Mouse (Mus musculus) gonadal fat pad, adult 2 months (tissue): ENCODE results near the gene Slc22a1. TPM values are rescaled to one million over a fixed set of nuclear protein-coding genes. Genes with fewer than 3 reads are reported as not detected.
"Not testable (repeated sequence)": the region's sequence is repeated elsewhere in the genome, so short reads cannot be mapped to it uniquely, and the experiment has no call there.

Experiments
- DNase-seq: peaks from one replicate; pipeline ENCODE4 v3.0.0-alpha.2; 2012; ENCODE audit warnings: low read depth
- polyA plus RNA-seq: library from polyadenylated mRNA; depleted of rRNA; stranded (reverse); fragments of >200 nt; gene quantifications from 2 replicates; pipeline ENCODE4 v1.2.3, GENCODE M21; 2012

Gene Slc22a1
- polyA plus RNA-seq, 1 experiment = 0.73 TPM

DNA sequence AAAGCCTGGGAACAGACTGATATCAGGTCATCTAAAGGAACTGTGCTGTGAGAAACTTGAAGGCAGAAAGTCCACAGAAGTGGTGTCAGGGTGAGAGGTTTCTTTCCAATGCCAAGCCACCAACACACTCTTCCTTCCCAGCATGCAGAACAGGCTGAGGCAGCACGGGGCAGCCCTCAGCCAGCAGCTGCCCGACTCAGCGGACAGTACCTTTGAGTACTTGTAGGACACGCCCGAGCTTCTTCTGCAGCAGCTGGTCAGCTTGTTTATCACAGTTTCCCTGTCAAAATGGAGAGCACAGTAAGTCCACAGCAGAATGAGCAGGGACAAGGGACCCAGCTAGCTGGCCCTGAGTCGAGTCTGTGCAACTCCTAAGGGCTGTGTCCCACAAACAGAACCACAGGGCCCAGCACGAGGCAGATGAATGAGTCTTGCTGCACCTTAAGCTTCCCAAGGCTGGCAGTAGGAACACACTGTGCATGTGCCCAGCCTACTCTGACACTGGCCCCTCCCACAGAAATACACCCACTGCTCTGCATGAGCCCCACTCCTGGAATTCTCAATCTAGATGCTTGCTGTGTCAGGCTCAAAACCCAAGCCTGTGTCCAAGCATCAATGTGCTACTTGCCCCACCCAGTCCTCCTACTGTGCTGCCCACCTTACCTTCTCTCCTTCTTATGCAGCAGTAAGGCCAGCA is 9.4 kb upstream of the Slc22a1 start:
- no peak for DNase-seq

DNA sequence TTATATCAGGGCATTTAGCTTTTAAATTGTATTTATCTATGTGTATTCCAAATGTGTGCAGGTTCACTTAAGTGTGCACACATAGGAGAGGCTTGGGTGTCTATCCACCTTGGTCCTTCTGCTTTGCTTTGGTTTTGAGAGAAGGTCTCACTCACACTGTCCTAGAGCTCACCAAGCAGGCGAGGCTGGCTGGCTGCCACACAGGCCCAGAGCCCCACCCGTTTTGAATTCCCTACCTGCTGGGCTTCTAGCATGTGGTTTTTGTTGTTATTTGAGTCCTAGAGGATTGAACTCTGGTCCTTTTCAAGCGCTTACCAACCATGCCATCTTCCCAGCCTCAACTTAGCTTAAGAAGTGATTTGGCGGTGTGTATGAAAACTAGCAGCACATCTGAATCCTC is 8.8 kb upstream of the Slc22a1 start:
- no peak for DNase-seq

DNA sequence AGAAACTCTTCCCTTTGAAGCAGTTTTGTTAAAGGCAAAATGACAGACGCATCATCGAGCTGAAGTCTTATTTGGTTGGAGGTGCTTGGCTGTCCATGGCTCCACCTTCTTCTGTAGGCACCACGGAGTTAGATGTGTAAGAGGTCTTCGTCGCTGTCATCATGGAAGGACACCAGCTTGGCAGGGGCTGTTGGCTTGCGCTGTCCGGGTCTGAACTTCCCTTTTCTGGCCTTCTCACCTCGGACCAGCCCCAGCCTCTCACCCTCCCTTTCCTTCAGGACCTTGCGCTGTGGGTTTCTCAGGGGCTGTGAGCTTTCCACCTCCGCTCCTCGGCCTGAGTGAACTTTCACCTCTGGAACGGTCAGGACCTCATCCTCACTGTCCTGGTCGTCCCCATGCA is 8.0 kb upstream of the Slc22a1 start:
- DNase-seq = no peak

DNA sequence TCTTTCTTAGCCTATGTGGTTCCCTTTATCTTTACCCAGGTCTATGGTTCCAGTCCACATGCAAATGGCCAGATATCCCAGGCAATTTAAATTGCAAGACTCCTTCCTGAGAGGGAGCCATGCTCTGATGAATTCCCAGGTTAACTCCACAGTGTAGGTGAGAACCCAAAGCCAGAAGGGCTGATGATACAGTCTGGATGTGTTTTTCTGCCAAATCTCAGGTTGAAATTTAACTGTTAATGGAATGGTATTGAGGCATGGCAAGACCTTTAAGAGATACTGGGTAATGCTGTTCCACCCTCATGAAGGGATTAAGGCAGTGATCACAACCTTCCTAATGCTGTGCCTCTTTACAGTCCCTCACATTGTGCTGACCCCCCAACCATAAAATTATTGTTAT is 2.6 kb upstream of the Slc22a1 start:
- no peak for DNase-seq

DNA sequence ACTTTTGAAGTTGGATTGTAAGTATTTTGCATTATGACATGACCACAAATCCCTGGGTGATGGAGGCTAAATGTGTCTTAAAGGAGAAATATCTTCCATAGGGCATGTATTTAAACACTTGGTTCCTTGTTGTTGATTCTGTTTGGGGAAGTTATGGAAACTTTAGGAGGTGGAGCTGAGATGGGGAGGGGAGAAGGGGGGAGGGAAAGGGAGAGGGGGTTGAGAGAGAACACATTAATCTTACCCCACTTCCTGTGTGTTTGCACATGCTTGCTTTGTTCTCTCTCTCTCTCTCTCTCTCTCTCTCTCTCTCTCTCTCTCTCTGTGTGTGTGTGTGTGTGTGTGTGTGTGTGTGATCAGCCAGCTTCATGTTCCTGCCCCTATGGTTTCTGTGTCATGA is 1.5 kb upstream of the Slc22a1 start:
- no peak for DNase-seq

DNA sequence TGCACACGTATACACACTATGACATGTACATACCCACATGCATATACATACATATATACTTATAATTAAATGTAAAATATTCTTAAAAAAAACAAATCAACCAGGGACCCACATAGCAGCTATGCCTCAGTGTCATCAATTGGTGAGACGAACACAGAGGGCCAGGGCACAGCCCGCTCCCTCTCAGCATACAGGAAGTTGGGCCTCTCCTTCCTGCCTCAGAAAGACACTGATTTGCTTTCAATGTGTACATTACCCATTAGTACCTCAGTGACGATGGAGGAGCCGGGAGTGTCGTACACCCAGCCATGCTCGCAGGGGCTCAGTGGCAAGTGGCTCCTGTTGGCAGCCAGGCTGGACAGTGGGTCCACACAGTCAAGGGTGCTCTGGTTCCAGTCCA is 649 bp downstream of the Slc22a1 start:
- not testable (repeated sequence) for DNase-seq

DNA sequence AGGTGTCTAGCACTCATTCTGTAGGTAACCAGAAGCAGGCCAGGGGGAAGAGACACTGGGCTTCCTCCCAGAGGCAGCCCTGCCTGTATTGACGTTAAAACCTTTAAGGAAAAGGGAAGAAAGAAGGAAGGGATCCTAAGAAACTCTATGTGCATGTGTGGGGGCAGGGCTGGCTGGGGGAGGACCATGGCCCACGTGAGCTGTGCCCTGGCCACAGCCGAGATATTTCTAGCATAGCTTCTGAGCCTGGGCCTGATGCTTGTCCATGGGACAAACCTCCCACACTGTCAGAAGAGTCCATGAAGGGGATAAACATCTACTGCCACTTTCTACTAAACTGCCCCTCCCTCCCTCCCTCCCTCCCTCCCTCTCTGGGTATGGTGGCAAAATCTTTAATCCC is 1.8 kb downstream of the Slc22a1 start:
- DNase-seq = no peak

DNA sequence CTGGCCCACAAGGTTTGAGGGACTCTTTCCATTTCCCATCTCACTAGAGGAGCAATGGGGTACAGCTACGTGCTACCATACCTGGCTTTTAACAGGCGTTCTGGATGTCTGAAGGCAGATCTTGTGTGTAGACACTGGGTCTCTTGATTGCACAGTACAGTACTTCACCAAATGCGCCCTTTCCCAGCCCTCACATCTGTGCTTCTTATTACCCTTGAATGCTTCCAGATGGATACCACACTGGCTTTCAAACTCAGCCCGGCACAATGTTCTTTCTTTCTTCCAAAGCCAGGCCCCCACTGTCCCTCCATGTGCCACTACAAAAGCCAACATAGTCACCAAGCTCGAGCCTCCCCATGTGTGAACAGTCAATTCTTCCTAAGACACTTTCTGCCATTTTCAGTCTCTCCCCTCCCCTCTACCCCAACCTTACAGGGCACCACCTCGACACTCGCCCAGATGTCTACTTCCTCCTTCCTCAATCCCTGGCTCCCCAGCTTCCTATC is 3.3 kb downstream of the Slc22a1 start:
- DNase-seq = no peak

DNA sequence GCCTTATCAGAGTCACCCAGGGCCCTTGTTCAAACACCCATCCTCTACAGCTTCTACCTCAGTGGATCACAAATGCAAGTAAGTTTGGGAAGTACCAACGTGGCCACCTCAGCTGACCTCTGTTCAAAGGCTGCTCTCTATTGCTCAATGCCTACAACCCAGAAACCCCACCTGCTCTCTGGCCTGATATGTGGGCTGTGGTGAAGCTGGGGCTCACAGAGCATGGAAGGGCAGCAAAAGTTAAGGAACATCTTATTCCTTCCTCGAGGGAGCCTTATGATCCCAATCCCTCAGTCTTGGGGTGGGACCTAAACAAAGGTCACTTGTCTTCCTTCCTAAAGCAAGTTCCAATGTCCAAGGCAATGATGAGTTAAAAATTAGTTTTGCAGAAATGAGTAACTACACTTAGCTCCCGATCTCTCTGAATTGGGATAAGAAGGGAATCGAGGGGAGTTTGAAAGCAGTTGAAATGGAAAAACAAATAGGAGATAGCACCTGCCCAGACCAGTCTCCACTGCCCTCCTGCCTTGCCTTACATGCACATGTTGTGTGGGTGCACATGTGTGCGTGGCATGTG is 4.5 kb downstream of the Slc22a1 start:
- no peak for DNase-seq

DNA sequence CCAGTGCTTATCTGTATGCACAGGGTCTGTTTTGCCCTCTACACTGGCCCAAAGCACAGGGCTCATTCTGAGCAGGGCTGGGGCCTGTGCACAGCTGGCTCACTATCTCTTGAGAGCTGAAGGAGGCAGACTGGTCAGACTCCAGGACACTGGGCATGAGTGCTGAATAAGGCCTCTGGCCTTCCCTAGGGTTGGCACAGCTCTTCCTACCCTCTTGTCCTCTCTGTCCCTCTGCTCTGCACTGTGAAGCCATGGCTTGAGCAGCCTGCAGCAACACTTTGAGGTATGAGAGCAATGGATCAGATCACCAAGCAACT is 6.3 kb downstream of the Slc22a1 start:
- DNase-seq = no peak

DNA sequence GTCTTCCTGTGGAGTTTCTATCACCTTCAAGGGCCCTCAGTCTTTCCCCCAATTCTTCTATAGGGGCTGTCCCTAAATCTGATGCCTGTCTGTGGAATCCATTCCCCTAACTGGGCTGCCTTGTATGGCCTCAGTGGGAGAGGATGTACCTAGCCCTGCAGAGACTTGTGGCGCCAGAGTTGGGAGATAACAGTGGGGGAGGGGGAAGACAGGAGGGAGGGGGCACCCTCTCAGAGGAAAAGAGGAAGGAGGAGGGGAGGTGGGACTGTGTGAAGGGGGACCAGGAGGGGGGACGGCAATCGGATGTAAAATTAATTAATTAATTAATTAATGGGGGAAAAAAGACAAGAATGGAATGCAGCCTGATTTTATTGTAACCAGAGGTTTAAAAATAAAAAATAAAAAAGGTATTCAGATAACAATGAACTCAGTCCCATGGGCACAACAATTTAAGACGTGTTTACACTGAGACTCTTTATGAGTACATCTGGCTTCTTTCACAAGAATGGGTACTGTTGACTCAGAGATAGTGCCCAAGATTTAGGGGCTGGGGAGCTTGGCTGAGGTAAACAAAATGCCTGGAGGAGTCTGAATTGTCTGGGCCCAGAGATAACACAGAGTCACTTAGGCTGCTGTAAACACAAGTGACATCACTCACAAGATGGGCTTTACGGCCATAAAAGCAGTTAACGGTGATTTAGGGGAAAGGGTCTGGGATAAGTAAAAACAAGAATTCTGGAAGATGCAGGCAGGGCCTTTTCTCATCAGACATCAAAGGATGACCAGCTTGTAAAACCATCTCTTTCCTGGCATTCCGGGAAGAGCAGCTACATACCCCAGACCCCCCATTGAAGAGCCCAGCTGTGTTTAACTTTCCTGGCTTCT is 6.9 kb downstream of the Slc22a1 start:
- DNase-seq = no peak

DNA sequence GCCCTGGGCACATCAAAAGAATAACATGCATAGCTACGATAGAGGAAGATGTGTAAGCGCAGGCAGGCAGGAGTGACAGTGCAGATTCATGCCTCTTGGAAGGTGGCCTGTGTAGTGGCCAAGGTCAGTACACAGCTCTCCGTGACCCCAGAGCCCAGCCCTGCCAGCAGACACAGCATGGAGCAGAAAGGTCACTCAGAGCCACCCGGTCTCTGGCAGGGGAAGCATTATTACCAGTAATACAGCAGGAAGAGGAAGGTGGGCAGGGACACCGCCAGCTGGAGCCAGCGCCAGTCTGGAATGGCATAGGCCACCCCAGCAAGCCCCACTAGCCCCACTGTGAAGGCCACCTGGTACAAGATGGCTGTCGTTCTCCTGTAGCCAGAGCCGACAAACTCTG is 11.5 kb downstream of the Slc22a1 start:
- DNase-seq = no peak

DNA sequence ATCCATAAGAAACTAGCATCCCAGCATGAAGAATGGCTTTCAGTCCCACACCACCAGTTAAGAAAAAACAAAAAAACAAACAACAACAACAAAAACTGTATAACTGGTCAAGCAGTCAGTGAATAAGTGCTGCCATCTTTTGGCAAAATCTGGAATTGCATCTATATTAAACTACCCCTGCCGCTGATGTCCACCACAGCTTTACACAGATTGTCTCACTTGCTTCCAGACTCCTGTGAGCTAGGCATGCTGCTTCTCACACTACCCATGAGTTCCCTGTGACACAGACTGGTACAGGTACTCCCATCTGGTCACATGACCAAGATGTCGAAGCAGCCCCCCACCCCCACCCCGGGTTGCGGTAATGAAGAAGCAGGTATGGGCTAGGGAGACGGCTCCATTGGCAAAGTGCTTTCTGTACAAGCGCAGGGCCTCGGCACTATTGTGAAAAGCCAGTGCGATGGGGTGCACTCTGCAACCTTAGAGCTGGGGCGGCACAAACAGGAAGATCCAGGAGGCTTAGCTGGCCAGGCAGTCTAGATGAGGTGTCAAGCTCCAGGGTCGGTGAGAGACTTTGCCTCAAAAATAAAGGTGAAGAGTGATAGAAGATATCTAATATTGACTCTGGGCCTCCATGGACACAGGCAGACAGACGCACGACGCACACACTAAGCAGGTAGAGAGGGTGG is 14.9 kb downstream of the Slc22a1 start:
- no peak for DNase-seq

DNA sequence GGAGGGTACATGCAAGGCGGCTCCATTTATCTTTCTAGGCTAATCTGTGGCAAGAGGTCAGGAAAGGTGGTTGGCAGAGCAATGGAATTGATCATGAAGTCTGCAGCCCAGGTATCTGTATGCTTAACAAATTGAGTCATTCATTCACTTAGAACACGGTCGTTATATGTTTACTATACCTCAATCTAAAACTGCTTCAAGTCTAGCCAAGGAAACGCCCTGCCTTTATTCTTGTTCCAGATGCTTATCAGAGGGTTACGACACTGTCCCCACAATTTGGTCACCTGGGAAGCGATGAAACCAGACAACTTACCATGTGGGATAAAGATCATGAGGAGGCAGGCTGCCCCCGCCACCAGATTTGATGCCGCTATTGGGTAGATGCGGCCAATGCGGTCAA is 16.4 kb downstream of the Slc22a1 start:
- no peak for DNase-seq

DNA sequence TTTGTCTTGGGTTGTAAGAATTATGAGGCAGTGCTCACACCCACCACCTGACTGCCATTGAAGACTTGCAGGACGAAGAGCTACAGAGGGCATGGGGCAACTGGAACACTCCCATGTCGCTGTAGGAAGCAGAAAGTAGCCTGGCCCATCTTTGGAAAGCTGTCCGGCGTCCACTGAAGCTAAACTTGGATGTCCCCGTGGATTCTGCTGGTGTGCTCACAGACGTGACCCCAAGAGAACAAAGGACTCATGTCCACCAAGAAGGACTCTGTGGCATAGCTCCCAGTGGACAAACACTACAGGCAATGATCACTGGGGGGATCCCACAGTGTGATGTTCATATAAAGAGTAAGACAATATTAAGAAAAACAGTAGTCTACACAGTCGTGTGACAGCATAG is 16.8 kb downstream of the Slc22a1 start:
- no peak for DNase-seq

DNA sequence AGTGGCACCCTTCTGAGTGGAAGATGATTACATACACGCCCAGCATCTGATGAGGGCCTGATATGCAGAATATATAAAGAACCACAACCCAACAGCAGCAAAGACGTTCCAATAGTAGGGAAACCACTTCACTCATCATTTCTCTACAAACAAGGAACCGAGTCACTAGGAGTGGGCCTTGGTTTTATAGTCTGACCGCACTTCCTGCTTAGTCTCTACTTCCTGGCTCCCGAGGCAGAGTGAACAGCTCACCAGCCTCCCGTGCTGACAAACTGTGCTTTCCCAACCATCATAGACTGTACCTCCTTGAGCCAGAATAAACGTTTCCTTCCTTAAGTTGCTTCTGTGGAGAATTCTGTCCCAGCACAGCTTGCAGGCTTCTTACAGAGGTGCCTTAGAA is 19.8 kb downstream of the Slc22a1 start:
- DNase-seq = no peak

DNA sequence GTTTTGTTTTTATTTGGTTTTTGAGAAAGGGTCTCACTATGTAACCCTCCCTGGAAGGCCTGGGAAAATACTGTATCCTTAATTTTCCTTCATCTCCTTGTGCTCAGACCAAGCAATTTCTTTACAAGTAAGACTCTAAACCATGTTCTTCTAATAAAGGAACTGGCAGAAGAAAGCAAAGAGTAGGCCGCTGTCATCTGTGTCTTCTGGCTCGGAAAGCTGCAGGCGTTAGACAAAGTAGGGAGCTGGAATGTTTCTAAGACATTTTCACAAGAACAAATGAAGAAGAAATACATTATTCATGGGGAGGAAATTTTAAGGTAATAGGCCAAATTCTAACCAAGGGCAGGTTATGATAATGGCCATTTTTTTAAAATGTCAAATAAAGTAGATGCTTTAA is 21.6 kb downstream of the Slc22a1 start:
- no peak for DNase-seq

DNA sequence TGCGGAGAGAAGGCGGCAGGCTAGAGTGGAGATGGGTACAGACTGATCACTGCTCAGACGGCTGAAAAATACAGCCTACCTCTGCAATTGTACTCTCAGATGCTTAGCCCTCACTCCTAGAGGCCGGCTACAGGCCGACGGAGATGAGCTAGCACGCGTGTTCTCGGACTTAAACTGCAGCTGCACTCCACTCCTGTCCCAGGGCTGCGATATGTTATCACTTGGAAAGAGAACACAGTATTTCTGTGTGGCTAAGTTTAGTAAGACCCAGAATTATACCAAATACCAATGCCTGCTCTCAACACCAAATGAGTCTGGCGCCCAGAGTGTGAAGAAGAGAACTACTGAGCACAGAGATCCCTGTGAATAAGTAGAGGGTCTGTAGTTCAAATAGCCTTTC is 23.0 kb downstream of the Slc22a1 start:
- no peak for DNase-seq

DNA sequence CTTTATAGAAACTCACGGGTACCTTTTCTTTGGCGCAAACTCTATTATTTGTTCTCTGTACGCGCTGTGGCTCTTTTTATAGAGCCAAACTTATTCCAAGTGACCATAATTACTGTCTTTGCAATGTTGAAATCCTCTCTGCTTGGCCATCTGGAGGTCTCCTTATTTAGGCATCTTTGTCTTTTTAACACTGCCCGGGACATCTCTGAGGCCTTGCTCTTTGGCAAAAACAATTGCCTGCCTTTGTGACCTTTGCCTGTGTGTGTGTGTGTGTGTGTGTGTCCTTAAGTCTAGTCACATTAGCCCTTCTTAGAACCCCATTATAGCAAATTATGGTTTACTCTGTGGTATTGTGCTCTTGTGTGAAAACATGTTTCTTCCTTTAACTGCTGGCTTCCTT is 30.2 kb downstream of the Slc22a1 start:
- DNase-seq = no peak

DNA sequence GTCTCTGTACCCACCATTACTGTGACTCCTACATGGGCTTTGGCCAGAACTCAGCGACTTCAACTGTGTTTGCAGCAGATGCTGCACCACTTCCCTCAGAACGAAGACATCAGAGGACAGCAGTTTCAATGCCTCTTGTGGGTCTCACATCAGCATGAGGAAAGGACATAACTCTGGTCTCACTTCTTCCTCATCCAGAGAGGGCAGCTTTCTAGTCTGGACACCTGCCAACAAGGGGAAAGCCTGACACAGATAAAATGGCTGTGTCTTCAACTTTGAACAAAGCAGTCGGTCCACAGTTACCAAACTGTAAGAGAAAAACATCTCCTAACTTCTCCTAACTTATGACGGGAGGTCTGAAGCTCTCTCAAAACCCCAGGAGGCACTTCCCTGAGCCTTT is 34.5 kb downstream of the Slc22a1 start:
- DNase-seq = no peak

DNA sequence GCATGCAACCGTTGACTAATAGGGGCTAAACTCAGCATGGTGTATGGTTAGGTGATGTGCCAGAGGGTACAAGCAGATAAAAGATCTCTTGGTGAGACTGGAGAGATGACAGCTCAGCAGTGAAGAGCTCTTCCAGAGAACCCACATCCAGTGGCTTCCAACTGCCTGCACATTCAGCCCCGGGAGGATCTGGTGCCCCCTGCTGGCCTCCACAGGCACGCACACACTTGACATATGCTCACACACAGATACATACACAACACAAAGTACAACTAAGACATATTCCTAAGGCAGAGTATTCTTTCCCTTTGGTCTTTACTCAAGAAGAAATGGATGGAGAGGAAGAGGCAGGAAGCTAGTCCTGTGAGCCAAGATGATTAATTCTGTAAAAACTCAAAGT is 36.0 kb downstream of the Slc22a1 start:
- DNase-seq = no peak

DNA sequence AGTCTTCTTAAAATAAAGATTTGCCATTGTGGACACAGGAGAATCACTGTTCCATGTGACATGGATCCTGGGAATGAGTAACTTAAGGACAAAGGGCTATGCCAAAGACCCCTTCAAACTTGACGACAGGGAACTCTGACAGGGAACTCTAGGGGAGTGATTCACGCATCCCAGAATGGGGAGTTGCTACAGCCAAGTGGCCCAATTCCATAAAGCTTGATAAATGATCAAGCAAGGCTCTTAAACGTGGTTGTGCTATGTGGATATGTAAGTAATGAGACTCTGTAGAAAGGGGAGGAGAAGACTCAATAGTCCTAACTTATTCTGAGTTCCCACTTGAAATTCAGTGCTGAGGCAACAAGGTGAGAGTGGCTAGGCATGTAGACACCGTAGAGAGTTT is 40.8 kb downstream of the Slc22a1 start:
- no peak for DNase-seq
